Mouse (Mus musculus) thymus, postnatal 25 days (tissue): ENCODE results near the gene Snd1.

Experiments
- DNase-seq: peaks from one replicate; pipeline ENCODE4 v3.0.0; 2022

Snd1 gene

DNA sequence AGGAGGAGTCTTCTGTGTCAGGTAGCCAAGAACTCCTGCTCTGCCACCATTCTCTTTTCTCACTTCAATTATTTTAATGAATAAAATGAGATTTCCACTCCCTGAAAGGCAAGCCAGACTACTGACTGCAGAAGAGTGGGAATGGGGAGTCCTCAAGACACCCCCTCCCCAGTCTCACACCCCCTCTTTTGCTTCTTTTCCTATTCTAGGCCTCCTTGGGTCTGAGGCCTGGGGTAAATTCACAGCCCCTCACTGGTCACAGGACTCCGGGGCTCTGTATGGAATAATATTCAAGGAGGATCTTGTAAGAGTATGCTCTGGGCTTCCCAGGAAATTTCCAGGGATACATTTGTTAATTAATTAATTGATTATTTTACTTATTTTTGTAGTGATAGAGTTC is 507.9 kb downstream of the Snd1 start:
- no peak for DNase-seq
